Mouse (Mus musculus): ENCODE data around the gene Fgfr2.
A peak's percentile ranks its signal among the peaks of the same experiment; 100 is the strongest.

The Fgfr2 gene

DNA sequence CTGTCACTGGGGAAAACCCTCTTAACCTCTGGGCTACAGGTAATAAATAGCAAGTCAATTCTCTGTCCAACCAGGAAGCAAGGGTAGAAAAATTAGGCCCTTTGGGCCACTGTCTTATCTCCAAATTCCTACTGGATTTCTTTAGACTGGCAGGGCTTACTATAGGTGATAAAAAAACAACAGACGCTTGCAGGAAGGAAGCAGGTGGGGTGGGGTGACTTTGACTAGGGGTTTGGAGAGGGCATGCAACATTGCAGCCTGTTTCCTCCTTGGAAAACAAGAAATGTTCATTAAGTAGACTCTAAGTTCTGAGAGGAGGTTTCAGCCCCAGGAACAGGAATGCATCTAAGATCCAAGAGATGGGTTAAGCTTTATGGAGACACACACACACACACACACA is 2098.3 kb downstream of the Fgfr2 start:
- DNase-seq (ENCODE audit: low read depth): no peak

DNA sequence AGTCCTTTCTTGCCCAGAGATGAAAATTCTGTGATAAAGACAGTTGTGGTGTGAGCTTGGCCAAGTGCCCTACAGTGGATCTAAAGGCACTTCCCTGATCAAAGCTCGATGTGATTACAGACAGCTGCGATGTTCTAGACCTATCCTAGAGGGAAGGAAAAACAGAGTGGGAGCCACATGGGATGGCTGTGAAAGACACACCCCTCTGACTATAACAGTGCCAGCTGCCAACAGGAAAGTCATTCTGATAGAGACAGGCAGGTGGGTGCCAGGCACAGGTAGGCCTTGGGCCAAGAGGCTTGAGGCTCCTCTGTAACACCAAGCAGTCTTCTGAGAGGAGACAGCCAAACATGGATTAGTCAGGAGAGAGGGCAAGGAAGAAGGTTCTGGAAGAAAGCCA is 2104.0 kb downstream of the Fgfr2 start:
- no peak for DNase-seq (ENCODE audit: low read depth)

DNA sequence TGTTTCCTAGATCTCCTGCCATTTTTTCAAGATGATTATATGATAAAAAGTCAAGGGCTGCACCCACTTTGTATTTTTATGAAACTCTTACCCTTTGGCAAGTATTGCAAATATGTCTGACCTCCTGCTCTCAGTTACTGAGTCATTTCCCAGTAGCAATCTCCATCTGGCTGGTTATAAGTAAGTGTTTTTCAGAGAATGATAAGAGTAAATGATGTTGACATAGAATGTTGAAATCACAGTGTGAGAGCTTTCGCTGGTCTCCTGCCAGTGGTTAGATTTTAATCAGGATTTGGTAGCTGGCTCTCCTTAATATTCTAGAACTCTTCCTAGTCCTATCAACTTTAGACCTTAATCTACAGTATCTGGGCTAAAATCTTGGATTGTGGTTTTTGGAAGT is 2111.2 kb downstream of the Fgfr2 start:
- no peak for DNase-seq (ENCODE audit: low read depth)

DNA sequence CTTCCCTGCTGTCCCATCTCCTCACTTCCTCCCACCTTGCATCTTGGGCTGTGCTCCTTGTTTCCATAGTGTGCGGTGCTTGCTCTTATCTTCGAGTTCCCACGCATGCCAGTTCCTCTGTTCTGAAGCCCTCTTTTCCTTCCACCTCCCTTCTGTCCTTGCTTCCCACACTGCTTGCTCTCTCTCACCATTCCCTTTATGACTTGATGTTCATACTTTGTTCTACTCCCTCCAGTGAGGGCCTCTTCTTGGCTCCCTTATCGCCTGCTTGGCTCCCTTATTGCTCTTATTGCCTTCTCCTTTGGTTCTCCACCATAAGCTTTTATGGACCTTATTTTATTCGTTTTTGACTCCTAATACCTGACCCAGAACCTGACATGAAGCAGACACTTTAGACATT is 2114.0 kb downstream of the Fgfr2 start:
- no peak for DNase-seq (ENCODE audit: low read depth)

DNA sequence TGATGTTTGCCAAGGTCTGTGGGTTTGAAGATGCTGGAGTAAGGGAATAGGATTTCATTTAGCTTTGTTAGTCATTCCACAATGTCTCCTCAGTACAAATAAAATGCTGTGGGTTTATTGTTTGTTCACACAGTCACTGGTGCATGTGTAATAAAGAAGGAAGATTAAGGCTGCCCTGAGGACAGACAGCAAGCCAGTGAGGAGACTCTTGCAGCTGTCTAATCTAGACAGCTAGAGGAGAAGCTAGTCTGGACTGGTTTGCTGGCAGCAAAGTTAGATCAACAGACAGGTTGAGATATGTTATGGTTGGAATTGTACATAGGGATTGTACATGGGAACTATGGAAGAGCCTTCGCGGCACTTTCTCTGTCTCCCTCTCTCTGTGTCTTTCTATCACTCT is 2115.9 kb downstream of the Fgfr2 start:
- DNase-seq (ENCODE audit: low read depth): no peak

DNA sequence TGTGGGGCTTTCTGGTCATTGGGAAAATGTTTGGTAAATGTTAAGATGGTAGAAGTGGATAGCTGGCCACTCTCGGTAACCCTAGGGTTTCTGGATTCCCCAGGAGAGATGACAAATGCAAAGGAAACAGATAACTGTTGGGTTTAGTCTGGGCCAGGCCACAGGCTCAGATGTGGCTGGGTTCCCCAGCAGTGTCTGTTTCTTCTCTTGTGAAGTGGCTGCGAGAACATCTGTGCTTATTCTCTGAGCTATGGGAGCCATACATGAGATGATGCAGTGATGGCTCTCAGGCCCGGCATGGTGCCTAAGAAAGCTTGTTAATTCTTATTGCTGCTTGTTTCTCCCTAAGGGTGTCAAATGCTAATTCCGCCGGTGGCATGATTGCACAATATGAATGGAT is 2119.1 kb downstream of the Fgfr2 start:
- DNase-seq (ENCODE audit: low read depth): no peak

DNA sequence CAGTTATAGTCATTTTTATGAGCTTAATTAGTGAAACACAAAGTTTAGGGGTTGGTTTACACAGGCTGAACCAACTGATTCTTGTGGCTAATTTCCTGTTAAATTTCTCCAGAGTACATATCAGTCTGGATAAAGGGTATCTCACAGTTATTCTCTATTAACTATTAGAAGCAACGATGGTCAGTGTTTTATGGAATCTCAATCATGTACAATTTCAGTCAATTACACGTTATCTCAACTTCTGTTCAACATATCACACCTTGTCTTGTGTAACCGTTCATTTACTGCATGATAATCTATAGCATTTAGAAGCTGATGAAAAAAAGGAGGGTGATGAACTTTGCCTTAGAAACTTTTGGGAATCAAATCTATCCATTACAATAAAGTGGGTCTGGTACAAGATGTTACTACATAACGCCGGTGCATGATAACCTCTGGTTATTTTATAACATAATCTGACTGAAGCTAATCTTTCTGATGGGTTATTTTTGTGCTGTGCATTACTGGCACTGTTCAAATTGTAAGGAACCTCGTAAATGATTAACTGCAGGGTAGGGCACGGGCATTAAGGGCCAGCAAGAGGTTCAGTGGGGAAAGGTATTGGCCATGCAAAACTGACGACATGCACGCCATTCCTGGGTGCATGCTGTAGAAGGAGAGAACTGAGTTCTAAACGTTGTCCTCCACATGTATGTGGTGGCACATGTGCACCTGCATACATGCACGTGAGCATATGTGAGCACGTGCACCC is 2121.0 kb downstream of the Fgfr2 start:
- no peak for DNase-seq (ENCODE audit: low read depth)

DNA sequence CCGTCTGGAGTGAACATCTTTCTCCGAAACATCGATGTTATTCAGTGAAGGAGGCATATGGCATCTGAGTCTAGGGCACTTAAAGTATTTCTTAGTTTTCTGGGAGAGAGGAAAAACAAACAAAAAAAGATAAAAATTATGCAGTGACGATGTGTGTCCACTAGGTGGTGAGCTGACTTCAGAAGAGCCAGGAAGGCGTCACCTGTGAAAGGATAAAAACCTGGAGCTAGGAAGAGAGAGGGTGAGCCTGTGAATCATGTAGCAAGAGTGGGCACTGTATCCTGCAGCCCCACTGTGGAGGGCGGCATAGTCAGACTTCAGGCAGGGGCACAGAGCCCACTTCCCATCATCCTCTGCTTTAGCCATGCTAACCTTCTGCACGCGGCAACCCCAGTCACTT is 2129.2 kb downstream of the Fgfr2 start:
- DNase-seq (ENCODE audit: low read depth): peak; percentile 51

DNA sequence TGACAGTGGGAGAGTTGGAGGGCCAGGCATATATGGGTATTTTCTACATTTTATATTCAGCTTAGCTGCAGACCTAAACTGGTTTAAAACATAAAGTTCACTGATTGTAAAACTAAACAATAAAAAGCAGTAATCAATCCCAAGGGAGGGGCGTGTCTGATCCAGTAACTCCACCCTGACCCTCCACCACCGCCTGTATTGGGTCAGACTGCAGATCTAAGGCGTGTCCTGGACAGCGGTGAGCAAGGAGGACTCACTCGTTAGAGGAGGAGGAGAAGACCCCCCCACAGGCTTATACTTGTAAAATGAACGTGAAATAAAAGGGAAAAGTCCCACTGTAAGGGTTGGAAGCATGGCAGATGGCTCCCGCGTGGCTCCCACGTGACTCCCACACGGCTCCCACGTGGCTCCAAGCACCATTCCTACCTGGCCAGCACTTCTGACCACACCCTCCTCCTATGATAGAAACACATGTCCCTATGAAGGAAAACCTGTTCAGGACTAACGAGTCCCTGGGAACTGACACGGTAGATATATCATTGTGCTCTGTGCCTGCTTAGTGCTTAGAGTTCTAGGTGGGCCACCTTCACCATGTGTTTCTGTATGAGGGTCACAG is 2131.9 kb downstream of the Fgfr2 start:
- no peak for DNase-seq (ENCODE audit: low read depth)

DNA sequence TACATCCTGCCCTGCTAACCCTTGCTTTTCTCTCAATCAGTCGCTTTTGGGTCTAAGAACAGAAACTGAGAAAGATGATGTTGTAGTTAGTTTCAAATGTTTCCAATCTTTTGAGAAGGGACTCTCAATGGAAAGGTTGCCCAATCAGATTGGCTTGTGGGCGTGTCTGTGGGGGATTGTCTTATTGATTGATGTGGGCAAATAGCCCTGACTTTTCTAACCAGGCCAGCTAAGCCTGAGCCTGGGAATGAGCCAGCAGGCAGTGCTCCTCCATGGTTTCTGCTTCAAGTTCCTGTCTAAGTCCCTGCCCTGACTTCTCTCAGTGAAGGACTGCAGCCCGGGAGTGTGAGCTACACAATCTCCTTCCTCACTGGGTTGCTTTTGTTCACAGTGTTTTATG is 2133.8 kb downstream of the Fgfr2 start:
- no peak for DNase-seq (ENCODE audit: low read depth)

DNA sequence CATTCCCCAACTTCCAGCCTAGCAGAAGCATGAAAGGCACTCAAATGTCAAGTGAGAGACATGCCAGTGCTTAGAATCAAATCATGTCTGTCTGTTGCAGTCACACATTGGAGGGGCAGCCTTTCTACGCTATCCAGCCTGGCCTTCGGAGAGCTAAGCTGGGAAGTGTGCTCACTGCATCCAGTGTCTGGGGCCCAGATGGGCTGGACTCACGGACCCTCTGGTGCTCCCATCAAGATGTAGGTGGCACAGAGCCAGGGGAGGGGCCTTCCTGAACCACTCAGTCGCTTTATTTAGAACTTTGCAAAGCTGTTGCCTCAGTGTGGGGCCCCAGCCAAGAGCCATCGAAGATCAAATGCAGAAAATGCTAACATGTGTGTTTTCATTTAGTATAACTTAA is 2135.0 kb downstream of the Fgfr2 start:
- DNase-seq (ENCODE audit: low read depth): no peak

DNA sequence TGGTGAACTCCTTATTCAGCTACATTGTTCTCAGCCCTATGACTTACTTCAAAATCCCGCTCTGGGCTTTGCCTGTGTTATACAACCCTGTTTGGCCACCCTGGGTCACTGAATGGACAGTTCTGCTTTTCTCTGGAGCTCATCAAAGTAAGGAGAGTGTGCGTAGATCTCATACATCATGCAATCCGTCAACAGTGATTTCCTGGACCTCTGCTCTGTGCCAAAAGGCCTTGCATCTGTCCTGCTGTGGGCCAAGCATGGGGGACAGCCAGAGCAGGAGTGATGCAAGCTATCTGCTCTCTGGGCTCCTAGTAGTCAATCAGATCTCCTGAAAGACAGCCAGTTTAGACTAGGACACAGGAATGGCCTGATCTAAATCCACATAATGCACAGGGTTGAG is 2137.4 kb downstream of the Fgfr2 start:
- no peak for DNase-seq (ENCODE audit: low read depth)

DNA sequence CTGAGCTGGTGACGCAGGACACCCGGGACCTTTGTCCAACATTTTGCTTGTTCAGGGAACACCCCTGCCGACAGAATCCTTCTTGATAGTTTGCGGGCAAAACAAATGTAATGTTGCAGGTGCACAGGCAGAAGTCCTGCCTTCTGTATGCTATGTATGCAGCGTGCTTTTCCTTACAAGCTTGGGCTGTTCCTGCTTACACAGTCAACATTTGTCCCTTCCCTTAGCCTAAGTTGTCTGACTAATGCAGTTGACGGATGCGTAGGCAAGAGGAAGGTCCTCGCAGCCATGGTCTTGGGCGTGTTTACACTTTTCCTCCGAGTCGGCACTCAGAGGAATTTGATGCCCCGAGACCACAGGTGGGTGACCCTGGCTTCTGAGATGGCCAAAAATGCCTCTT is 2138.0 kb downstream of the Fgfr2 start:
- DNase-seq (ENCODE audit: low read depth): no peak

DNA sequence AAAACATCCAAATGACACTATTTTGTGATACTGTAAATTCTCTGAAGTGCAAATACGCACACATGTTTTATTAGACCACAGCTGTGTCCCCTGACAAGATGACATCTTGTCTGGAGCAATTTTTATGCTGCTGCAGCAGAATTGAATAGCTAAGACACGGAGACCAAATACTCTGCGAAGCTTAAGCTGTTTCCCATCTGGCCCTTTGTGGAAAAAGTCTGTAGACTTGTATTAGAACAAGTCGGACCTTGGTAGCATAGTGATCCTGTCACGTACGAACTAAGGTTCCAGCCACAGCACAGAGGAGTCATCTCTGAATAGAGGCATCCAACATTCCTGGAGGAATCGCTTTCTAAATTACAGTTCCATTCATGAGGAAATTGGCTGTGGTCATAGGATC is 2138.9 kb downstream of the Fgfr2 start:
- no peak for DNase-seq (ENCODE audit: low read depth)

DNA sequence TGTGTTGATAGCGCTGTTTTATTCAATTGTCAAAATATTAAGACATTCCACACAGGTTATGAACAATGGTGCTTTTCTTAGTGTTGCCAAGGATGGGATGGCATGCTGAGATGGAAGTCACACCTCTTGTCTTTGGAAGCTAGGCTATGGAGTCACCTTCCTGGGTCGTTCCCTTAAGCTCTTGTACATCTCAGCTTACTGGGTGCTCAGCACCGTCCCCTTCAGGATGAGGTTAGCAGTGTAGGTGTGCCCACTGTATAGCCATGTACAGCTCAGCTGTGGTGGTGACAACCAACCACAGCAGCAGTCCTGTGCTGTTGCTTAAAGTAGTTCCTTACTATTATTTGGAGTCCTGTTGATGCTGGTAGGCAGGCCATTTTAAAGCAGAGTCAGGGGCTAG is 2140.3 kb downstream of the Fgfr2 start:
- DNase-seq (ENCODE audit: low read depth): no peak

DNA sequence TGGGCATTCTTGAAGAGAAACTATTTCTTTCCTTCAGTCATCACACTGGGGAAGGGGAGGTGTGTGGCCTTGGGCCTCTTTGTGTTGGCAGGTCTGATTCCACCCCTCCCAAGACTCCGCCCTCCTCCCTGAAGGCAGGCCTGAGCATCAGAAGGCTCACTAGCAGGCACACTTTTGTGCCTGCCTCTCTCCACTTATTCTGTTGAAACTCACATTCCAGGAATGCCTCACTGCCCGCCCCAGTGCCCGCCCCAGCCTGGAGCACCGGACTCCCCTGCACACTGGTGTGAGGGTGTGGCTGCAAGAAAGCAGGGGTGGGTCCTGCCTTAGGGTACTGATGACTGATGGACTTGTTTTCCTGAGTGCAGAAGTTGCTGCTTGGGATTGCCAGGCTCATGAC is 2140.8 kb downstream of the Fgfr2 start:
- no peak for DNase-seq (ENCODE audit: low read depth)

DNA sequence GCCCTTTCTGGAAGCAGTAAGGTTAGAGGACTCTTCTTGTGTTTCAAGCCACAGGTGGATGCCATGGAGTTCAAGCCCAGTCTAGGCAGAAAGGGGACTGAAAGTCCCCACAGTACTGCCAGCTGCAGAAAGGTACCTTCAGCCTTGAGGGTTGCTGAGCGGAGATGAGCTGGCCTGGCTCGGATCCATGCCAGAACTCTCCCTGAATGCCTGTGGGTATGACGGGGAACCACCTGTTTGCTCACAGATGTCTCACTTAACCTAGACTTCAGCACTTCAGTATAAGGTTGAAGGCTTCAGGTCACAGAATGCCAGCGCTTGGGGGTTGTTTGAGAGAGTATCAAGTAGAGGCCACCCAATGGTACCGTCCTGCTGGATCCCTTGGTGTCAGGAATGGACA is 2143.0 kb downstream of the Fgfr2 start:
- no peak for DNase-seq (ENCODE audit: low read depth)

DNA sequence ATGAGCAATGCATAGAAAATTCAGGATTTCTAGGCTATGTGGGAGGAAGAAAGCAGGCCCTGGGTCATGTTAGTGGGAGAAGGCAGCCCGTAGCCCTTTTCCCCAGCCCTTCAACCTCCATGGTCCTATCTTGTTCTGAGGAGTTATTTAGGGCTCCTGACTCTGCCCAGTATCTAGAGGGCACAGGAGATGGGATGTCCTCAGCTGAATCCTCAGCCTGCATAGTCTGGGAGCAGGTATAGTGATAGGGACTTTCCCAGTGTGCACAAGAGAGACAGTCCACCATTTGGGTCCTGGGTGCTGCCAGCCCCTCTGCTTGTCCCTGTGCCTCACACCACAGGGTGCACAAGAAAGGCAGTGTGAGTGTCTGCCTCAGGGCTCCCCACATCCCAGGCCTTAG is 2144.6 kb downstream of the Fgfr2 start:
- no peak for DNase-seq (ENCODE audit: low read depth)

DNA sequence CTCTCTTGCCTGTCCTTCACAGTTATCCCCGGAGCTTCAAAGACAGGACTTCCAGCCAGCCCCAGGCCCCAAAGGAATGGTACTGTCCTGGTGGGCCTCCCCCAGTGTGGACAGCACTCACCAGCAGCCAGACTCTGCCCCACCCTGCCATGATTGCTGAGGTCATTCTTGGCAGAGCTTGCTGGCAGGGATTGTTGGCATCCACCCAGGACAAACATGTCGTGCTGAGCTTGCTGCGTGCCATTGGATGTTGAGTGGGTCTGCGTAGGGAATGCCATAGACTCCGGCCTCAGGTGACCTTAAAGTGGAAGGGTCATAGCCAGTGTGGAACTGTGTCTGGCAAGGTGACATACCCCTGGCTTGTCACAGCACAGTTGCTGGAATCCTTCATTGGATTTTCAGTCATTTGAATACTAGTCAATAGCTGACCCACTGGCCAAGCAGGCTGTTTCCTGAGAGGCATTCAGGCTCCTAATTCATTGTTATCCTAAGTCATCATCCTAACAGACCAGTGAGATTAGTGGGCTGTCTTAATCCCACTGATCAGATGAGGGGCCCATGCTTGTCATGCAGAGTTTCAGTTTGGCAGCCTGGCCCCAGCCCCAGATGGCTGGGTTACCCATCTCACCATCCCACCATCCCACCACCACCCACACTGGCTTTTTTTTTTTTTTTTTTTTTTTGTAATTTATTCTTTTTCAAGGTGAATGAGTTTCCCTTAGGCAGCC is 2145.2 kb downstream of the Fgfr2 start:
- DNase-seq (ENCODE audit: low read depth): no peak

DNA sequence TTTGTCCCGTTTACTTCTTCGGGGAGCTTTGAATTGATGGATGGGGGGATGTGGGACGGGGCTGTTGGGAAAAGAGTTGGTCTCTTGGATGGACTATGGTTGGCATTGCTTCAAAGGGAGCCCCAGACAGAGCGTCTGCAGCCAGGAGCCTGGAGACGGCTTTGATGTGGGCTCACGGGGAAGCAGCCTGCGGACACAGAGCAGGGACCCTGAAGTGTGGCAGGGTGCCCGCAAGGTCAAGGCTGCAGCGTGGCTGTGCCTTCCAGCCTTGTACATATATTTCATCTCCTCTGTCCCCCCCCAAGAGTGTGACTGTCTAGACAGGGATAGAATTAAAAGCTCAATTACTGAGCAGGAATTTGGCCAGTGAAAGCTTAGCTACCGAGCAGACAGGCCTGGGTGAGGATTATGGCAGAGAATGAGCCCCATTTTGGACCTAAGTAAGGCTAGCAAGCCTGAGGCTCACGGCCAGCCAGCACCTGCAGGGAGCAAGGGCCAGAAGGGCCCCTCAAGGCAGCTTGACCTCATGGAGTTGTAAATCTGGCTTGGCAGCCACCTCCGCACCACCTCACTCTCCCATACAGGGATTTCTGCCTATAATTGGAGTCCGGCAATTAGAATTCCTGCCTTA is 2146.7 kb downstream of the Fgfr2 start:
- DNase-seq (ENCODE audit: low read depth): no peak

DNA sequence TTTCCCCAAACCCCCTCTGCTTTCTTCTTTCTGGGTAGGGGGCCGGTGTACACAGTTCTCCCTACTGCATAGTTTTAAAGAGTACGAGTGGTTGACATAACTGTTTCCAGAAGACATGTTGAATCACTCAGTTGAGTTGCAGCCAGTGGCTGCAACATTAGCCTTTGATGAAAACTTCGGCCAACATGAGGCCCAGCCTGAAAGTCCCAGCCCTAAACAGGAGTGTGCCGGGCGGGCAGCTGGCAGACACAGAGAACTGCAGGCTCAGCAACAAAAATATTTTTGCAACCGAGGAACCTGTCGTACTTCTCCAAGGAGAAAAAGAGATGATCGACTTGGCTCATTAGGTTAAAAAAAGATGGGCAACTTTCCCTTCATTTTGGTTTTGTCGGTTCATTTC is 2150.4 kb downstream of the Fgfr2 start:
- no peak for DNase-seq (ENCODE audit: low read depth)

DNA sequence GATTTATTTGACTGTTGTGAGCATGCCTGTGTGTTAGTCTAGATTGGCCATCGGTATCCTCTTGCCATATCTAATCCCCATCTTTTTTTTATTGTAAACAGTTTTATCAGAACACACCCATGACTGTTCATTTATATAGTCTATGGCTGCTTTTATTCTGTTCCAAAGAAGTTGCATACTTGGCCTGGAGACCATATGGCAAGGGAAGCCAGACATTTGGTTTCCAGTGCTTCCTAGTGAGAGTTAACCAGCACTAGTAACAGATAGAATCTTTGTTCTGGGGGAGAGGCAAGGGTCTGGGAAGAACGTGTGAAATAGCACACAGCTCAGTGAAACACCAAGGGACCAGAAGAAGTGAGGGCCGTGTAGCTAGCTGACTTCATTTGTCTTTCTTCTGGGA is 2153.6 kb downstream of the Fgfr2 start:
- no peak for DNase-seq (ENCODE audit: low read depth)

DNA sequence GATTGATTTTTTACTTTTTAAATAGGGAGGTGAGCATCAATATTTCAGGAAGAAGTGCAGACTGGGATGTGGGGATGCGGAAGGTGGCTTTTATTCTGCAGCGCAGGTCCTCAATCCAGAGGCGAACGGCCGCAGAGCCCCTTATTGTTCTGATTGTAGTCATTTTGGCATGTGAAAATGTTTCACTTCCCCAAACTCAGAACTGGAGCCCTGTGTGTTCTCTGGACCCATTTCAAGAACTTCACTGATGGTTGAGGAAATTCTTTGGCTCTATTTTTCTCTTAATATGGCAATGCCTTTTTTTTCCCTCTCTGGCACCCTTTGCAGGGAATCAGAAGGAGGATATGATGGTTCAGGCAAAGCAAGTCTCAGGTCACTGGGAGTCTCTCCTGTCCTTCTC is 2154.1 kb downstream of the Fgfr2 start:
- DNase-seq (ENCODE audit: low read depth): no peak
